Comparison of ENCODE assay signal across 9 mouse cellular contexts in genomic region chr10:94690376-94690775, GRCm38 (mm10). TPM values are rescaled to one million over a fixed set of nuclear protein-coding genes. Genes with fewer than 3 reads are reported as not detected.
DNase-seq lines count a peak whose midpoint lies in the region; ATAC-seq and TF ChIP-seq lines count a peak whose summit lies in the region.
"Had no signal": no experiment of that assay in that cellular context is flagged by ENCODE, and none has a peak within 500 bp of the region (broad histone marks: within the 10 kb centered on the region; RNA-seq: fewer than 3 reads in every experiment).

No protein-coding gene starts in this region.

- peaks cover 30% of the 10 kb centered on the region for H3K79me2 ChIP-seq in myocyte (ENCODE audit: control insufficient read depth, insufficient read depth)

- no peaks in the 10 kb centered on the region for H3K9me3 ChIP-seq in lung, embryonic 16.5 days (ENCODE audit: control insufficient read depth, low read length)
- no peaks in the 10 kb centered on the region for H3K9me3 ChIP-seq in hindbrain, embryonic 16.5 days (ENCODE audit: control insufficient read depth, low read length)

- 45% methylated on average over 1 of the region's 1 CpGs for WGBS in lung, embryonic 16.5 days
- 76% methylated on average over 1 of the region's 1 CpGs for WGBS in hindbrain, embryonic 16.5 days

- H3K27me3 ChIP-seq in lung, embryonic 16.5 days (ENCODE audit: control insufficient read depth, insufficient read depth, low read depth, low read length), result no peaks in the 10 kb centered on the region
- no peaks in the 10 kb centered on the region for H3K27me3 ChIP-seq in hindbrain, embryonic 16.5 days (replicated peaks; ENCODE audit: control insufficient read depth, insufficient read depth, low read length)
- H3K27me3 ChIP-seq in myocyte (ENCODE audit: control insufficient read depth, insufficient read depth, insufficient read length), result no peaks in the 10 kb centered on the region

- H3K4me2 ChIP-seq in lung, embryonic 16.5 days (ENCODE audit: low read depth, low read length), result peak overlapping the region; percentile 24; the same call in 1 of the 2 replicates
- peak overlapping the region; percentile 21 for H3K4me2 ChIP-seq in hindbrain, embryonic 16.5 days (ENCODE audit: low read length)
- peak overlapping the region; percentile 0 for H3K4me2 ChIP-seq in myocyte (ENCODE audit: low read depth)

- H3K4me3 ChIP-seq in lung, embryonic 16.5 days (ENCODE audit: low read length), result no peak overlapping the region
- no peak overlapping the region for H3K4me3 ChIP-seq in hindbrain, embryonic 16.5 days (ENCODE audit: low read length)
- H3K4me3 ChIP-seq in myocyte, result no peak overlapping the region

- H3K36me3 ChIP-seq in lung, embryonic 16.5 days (ENCODE audit: control insufficient read depth, insufficient read depth, low read length), result no peaks in the 10 kb centered on the region
- no peaks in the 10 kb centered on the region for H3K36me3 ChIP-seq in hindbrain, embryonic 16.5 days (ENCODE audit: control insufficient read depth, insufficient read depth, low read length)
- no peaks in the 10 kb centered on the region for H3K36me3 ChIP-seq in myocyte (ENCODE audit: control insufficient read depth, insufficient read depth)

- peaks cover 7% of the 10 kb centered on the region for H3K4me1 ChIP-seq in lung, embryonic 16.5 days (replicated peaks; ENCODE audit: control insufficient read depth, insufficient read depth, low read length)
- peaks cover 8% of the 10 kb centered on the region; the same call in 1 of the 2 replicates for H3K4me1 ChIP-seq in hindbrain, embryonic 16.5 days (ENCODE audit: control insufficient read depth, insufficient read depth, low read depth, low read length)

- no peak overlapping the region for H3K27ac ChIP-seq in lung, embryonic 16.5 days (ENCODE audit: low read length)
- no peak overlapping the region for H3K27ac ChIP-seq in hindbrain, embryonic 16.5 days (ENCODE audit: low read depth, low read length)

- no peak for TF ChIP-seq POLR2A in myocyte (IDR thresholded peaks at IDR 0.05; ENCODE audit: insufficient read length, low read depth)

- H3ac ChIP-seq in myocyte (ENCODE audit: control insufficient read depth, insufficient read length), result no peak overlapping the region

- no peak overlapping the region for H3K9ac ChIP-seq in lung, embryonic 16.5 days (ENCODE audit: low read length)
- no peak overlapping the region for H3K9ac ChIP-seq in hindbrain, embryonic 16.5 days (ENCODE audit: low read depth, low read length)

- no peak for ATAC-seq in CD4-positive, CD25-positive, alpha-beta regulatory T cell, adult 4 months
- ATAC-seq in lung, embryonic 16.5 days (ENCODE audit: low read depth), result no peak
- no peak for ATAC-seq in hindbrain, embryonic 16.5 days

- peak; percentile 8 for DNase-seq in CD4-positive, CD25-positive, alpha-beta regulatory T cell, adult 2 months (ENCODE audit: low read depth, low spot score)
- no peak for DNase-seq in lung, postnatal 14 days
- DNase-seq in layer of hippocampus, adult 8-10 months (ENCODE audit: low spot score in 2 of 2), result no peak
- DNase-seq in MN1 (ENCODE audit: low spot score), result no peak
- DNase-seq: heart, adult 11 months had no signal

TF ChIP-seq in myocyte, 11 proteins besides CTCF, POLR2A, EP300 and RAD21:
- TF ChIP-seq SRF (IDR thresholded peaks at IDR 0.05; ENCODE audit: control insufficient read depth, insufficient read length, low read depth) (no peak), MYOG (IDR thresholded peaks at IDR 0.05; ENCODE audit: control insufficient read depth in 1 of 3, insufficient read depth in 1 of 3, insufficient read length in 2 of 3, low read depth in 2 of 3) (no peak), E2F4 (IDR thresholded peaks at IDR 0.05; ENCODE audit: insufficient read depth) (no peak), MAX (IDR thresholded peaks at IDR 0.05; ENCODE audit: low read depth) (no peak), REST (IDR thresholded peaks at IDR 0.05; ENCODE audit: insufficient read depth, insufficient read length) (no peak), TCF3 (IDR thresholded peaks at IDR 0.05; ENCODE audit: insufficient read length, low read depth) (no peak), CEBPB (IDR thresholded peaks at IDR 0.05; ENCODE audit: insufficient read depth, poor library complexity, severe bottlenecking) (no peak), POLR2AphosphoS2 (IDR thresholded peaks at IDR 0.05; ENCODE audit: insufficient read length, low read depth) (no peak), TCF12 (IDR thresholded peaks at IDR 0.05; ENCODE audit: insufficient read depth, poor library complexity, severe bottlenecking) (no peak), USF1 (IDR thresholded peaks at IDR 0.05; ENCODE audit: low read depth) (no peak), MYOD1 (IDR thresholded peaks at IDR 0.05; ENCODE audit: control insufficient read depth in 1 of 3, insufficient read length in 2 of 3, low read depth in 2 of 3) (no peak)

RNA-seq across cellular contexts. Expression of gene Cep83, which starts 1.9 kb away (rescaled TPM):
- polyA plus RNA-seq in CD4-positive, CD25-positive, alpha-beta regulatory T cell, adult 4 months (2017; shearing (Covaris generic)), result 10 to 100 TPM; 13.6 to 15.5 TPM
- 20.3 and 20.9 TPM in 2 replicates for polyA plus RNA-seq in lung, embryonic 16.5 days (2015; fragmentation: Nextera tagmentation; extraction: Ambion mirVana)
- 15.5 and 17.0 TPM in 2 replicates for polyA plus RNA-seq in hindbrain, embryonic 16.5 days (2015; fragmentation: Nextera tagmentation; extraction: Ambion mirVana)
- 6.4 TPM for polyA plus RNA-seq in myocyte (2012; fragmentation: generic; extraction: Trizol)
- 10 to 100 TPM; 30.7 to 34.9 (median 31.8) TPM for total RNA-seq in layer of hippocampus, adult 8-10 months (2022)
